Mouse (Mus musculus): ENCODE measurements at regions not wholly inside any gene's neighbourhood (a gene's known extent, or its start where the extent isn't known, plus 50 kb on each side); places are given as distances from the start of the nearest gene placed in this dataset.

GRCm38 (mm10) chr3:118072363-118072762 lies 203.6 kb upstream of the Snx7 start:
- no peak for TF ChIP-seq CTCF (IDR thresholded peaks at IDR 0.05; ENCODE audit: low read depth)
- TF ChIP-seq EP300 (IDR thresholded peaks at IDR 0.05; ENCODE audit: low read depth), result no peak

Data from liver, embryonic 14.5 days (tissue).